8 mouse cellular contexts compared by ENCODE assay signal in genomic region chr8:8661759-8662138, GRCm38 (mm10). TPM values are rescaled to one million over a fixed set of nuclear protein-coding genes. Genes with fewer than 3 reads are reported as not detected.
DNase-seq lines count a peak whose midpoint lies in the region; ATAC-seq lines count a peak whose summit lies in the region.

No protein-coding gene starts in this region.

- H3K4me2 ChIP-seq in forebrain, embryonic 11.5 days (ENCODE audit: low read depth, low read length, severe bottlenecking), result peak overlapping the region; percentile 92
- peak overlapping the region; percentile 65 for H3K4me2 ChIP-seq in heart, embryonic 16.5 days (ENCODE audit: low read depth, low read length)
- H3K4me2 ChIP-seq in liver, embryonic 13.5 days, result peak overlapping the region; percentile 90
- H3K4me2 ChIP-seq in stomach, embryonic 14.5 days (replicated peaks; ENCODE audit: low read depth, low read length), result peak overlapping the region; percentile 70

- no peaks in the 10 kb centered on the region for H3K9me3 ChIP-seq in forebrain, embryonic 11.5 days (ENCODE audit: control insufficient read depth, low read length)
- H3K9me3 ChIP-seq in heart, embryonic 16.5 days (replicated peaks; ENCODE audit: control insufficient read depth, low read length), result no peaks in the 10 kb centered on the region
- no peaks in the 10 kb centered on the region for H3K9me3 ChIP-seq in liver, embryonic 13.5 days (replicated peaks)
- H3K9me3 ChIP-seq in stomach, embryonic 14.5 days (ENCODE audit: control insufficient read depth, low read depth, low read length), result no peaks in the 10 kb centered on the region

- no peaks in the 10 kb centered on the region; the same call in 1 of the 2 replicates for H3K36me3 ChIP-seq in forebrain, embryonic 11.5 days (ENCODE audit: control insufficient read depth, insufficient read depth, low read length)
- H3K36me3 ChIP-seq in heart, embryonic 16.5 days (ENCODE audit: control insufficient read depth, insufficient read depth), result peaks cover 3% of the 10 kb centered on the region
- H3K36me3 ChIP-seq in liver, embryonic 13.5 days, result peaks cover 18% of the 10 kb centered on the region
- H3K36me3 ChIP-seq in stomach, embryonic 14.5 days (ENCODE audit: control insufficient read depth, insufficient read depth, low read length), result peaks cover 14% of the 10 kb centered on the region

- H3K4me1 ChIP-seq in forebrain, embryonic 11.5 days (replicated peaks; ENCODE audit: control insufficient read depth, insufficient read depth, low read length), result peaks cover 1% of the 10 kb centered on the region; the same call in 1 of the 2 replicates
- peaks cover 16% of the 10 kb centered on the region for H3K4me1 ChIP-seq in heart, embryonic 16.5 days (ENCODE audit: control insufficient read depth, insufficient read depth, low read length)
- peaks cover 32% of the 10 kb centered on the region for H3K4me1 ChIP-seq in liver, embryonic 13.5 days (replicated peaks)
- no peaks in the 10 kb centered on the region for H3K4me1 ChIP-seq in stomach, embryonic 14.5 days (ENCODE audit: control insufficient read depth, insufficient read depth, low read length)

- no peaks in the 10 kb centered on the region for H3K27me3 ChIP-seq in forebrain, embryonic 11.5 days (ENCODE audit: control insufficient read depth, insufficient read depth, low read length)
- H3K27me3 ChIP-seq in heart, embryonic 16.5 days (ENCODE audit: control insufficient read depth, insufficient read depth, low read length), result no peaks in the 10 kb centered on the region
- H3K27me3 ChIP-seq in liver, embryonic 13.5 days, result peaks cover 46% of the 10 kb centered on the region
- no peaks in the 10 kb centered on the region for H3K27me3 ChIP-seq in stomach, embryonic 14.5 days (ENCODE audit: control insufficient read depth, insufficient read depth, low read length)

- peak overlapping the region; percentile 80 for H3K4me3 ChIP-seq in forebrain, embryonic 11.5 days (ENCODE audit: low read depth, low read length)
- H3K4me3 ChIP-seq in heart, embryonic 16.5 days (ENCODE audit: low read length), result peak overlapping the region; percentile 82
- H3K4me3 ChIP-seq in liver, embryonic 13.5 days (replicated peaks), result peak overlapping the region; percentile 68
- peak overlapping the region; percentile 79 for H3K4me3 ChIP-seq in stomach, embryonic 14.5 days (ENCODE audit: low read depth, low read length)

- DNase-seq in CD4-positive, CD25-positive, alpha-beta regulatory T cell, adult 2 months (ENCODE audit: low read depth, low spot score), result peak; percentile 85
- peak; percentile 84 for DNase-seq in c-Kit-positive CD71-positive TER-119-negative erythroid progenitor cells, embryonic 14.5 days (ENCODE audit: low read depth)
- peak; percentile 93 for DNase-seq in forebrain, embryonic 11.5 days (ENCODE audit: low spot score)
- DNase-seq in kidney, postnatal 25 days, result peak; percentile 91 to 97
- DNase-seq in liver, embryonic 13.5 days, result peak; percentile 66
- DNase-seq in natural killer cell, adult 2 months (ENCODE audit: low spot score in 2 of 2), result peak; percentile 54 to 80

- peak; percentile 0; the same call in 1 of the 2 replicates for ATAC-seq in forebrain, embryonic 11.5 days (replicated peaks; ENCODE audit: low FRiP score)
- peak; percentile 1; the same call in 1 of the 2 replicates for ATAC-seq in heart, embryonic 16.5 days (replicated peaks; ENCODE audit: extremely low read depth, insufficient read depth, low FRiP score)
- ATAC-seq in liver, embryonic 13.5 days (ENCODE audit: low read depth), result peak; percentile 43
- no peak; the same call in 1 of the 2 replicates for ATAC-seq in stomach, embryonic 14.5 days (ENCODE audit: insufficient number of reproducible peaks, insufficient read depth, low FRiP score, low read depth)

- WGBS in forebrain, embryonic 11.5 days, result 0% methylated on average over 23 of the region's 23 CpGs
- 1% methylated on average over 23 of the region's 23 CpGs for WGBS in heart, embryonic 16.5 days
- under 1% methylated on average over 23 of the region's 23 CpGs for WGBS in liver, embryonic 13.5 days (ENCODE audit: insufficient replicate concordance)
- under 1% methylated on average over 23 of the region's 23 CpGs for WGBS in stomach, embryonic 14.5 days

- peak overlapping the region; percentile 8 for H3K27ac ChIP-seq in forebrain, embryonic 11.5 days (ENCODE audit: low read depth, low read length)
- H3K27ac ChIP-seq in heart, embryonic 16.5 days (ENCODE audit: low read length), result peak overlapping the region; percentile 60
- H3K27ac ChIP-seq in liver, embryonic 13.5 days, result no peak overlapping the region
- peak overlapping the region; percentile 82; the same call in 1 of the 2 replicates for H3K27ac ChIP-seq in stomach, embryonic 14.5 days (ENCODE audit: low read length)

- peak overlapping the region; percentile 91 for H3K9ac ChIP-seq in forebrain, embryonic 11.5 days (ENCODE audit: low read length)
- H3K9ac ChIP-seq in heart, embryonic 16.5 days (ENCODE audit: low read length), result peak overlapping the region; percentile 57
- H3K9ac ChIP-seq in liver, embryonic 13.5 days, result peak overlapping the region; percentile 69
- H3K9ac ChIP-seq in stomach, embryonic 14.5 days (replicated peaks; ENCODE audit: low read depth, low read length), result peak overlapping the region; percentile 48; the same call in 1 of the 2 replicates

RNA-seq across cellular contexts. Expression of gene Efnb2, which starts 0.7 kb away (rescaled TPM):
- polyA plus RNA-seq in forebrain, embryonic 11.5 days (2014; fragmentation: Nextera tagmentation; extraction: Ambion mirVana), result 51.8 and 54.6 TPM in 2 replicates
- 8.4 and 10.5 TPM in 2 replicates for polyA plus RNA-seq in heart, embryonic 16.5 days (2015; fragmentation: Nextera tagmentation; extraction: Ambion mirVana)
- polyA plus RNA-seq in liver, embryonic 13.5 days (2015; fragmentation: Nextera tagmentation; extraction: Ambion mirVana), result 0.88 and 0.97 TPM in 2 replicates
- polyA plus RNA-seq in stomach, embryonic 14.5 days (2014; fragmentation: Nextera tagmentation; extraction: Ambion mirVana), result 28.6 and 30.4 TPM in 2 replicates

RNA-seq across cellular contexts. Expression of gene Arglu1, which starts 28.6 kb away (rescaled TPM):
- polyA plus RNA-seq in forebrain, embryonic 11.5 days (2014; fragmentation: Nextera tagmentation; extraction: Ambion mirVana), result 163 and 171 TPM in 2 replicates
- polyA plus RNA-seq in heart, embryonic 16.5 days (2015; fragmentation: Nextera tagmentation; extraction: Ambion mirVana), result 60.9 and 76.7 TPM in 2 replicates
- polyA plus RNA-seq in liver, embryonic 13.5 days (2015; fragmentation: Nextera tagmentation; extraction: Ambion mirVana), result 59.2 and 59.5 TPM in 2 replicates
- 151 and 156 TPM in 2 replicates for polyA plus RNA-seq in stomach, embryonic 14.5 days (2014; fragmentation: Nextera tagmentation; extraction: Ambion mirVana)
